In the genomic region with DNA sequence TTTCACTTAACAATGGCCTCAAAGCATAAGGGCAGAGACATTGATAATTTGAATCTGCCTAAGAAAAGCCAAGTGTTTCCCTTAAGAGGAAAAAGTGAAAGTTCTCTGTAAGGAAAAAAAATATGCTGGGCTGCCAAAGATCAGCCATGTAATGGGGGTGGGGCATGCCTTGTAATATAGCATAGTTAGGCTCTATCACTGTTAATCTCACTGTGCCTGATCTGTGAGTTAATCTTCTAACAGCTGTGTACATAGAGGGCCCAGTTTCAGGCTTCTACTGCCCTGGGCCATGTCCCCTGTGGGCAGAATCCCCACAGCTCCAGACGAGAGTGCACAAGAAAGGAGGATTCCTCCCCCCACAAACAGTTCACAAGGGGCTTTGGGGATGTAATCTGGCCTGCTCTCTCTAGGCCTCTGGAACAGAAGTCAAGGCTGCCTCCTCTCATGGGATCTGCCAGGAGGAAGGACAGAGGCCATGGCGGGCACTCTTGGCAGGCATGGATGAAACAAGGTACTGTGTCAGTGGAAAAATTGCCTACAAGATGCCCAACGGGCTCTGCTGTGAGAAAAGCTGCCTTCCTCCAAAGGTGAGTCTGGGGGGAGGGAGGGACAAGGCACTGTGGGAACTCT, we compare ENCODE assay signal across 14 mouse cellular contexts.
DNase-seq lines count a peak whose midpoint lies in the region; ATAC-seq and TF ChIP-seq lines count a peak whose summit lies in the region.
"Had no signal": no experiment of that assay in that cellular context is flagged by ENCODE, and none has a peak within 500 bp of the region (broad histone marks: within the 10 kb centered on the region; RNA-seq: fewer than 3 reads in every experiment).

No protein-coding gene starts in this region.

- no peak overlapping the region for H3K4me2 ChIP-seq in kidney, postnatal 0 days (ENCODE audit: low read length)
- H3K4me2 ChIP-seq in midbrain, embryonic 11.5 days = no peak overlapping the region
- no peak overlapping the region for H3K4me2 ChIP-seq in midbrain, embryonic 15.5 days
- no peak overlapping the region for H3K4me2 ChIP-seq in intestine, embryonic 16.5 days (ENCODE audit: low read depth, low read length)

- WGBS in kidney, postnatal 0 days = 64% methylated on average over 3 of the region's 3 CpGs
- WGBS in midbrain, embryonic 11.5 days = 62% methylated on average over 3 of the region's 3 CpGs
- 49% methylated on average over 3 of the region's 3 CpGs for WGBS in midbrain, embryonic 15.5 days
- WGBS in intestine, embryonic 16.5 days = 56% methylated on average over 3 of the region's 3 CpGs

- H3K9me3 ChIP-seq in kidney, postnatal 0 days (replicated peaks; ENCODE audit: low read length) = no peaks in the 10 kb centered on the region
- no peaks in the 10 kb centered on the region for H3K9me3 ChIP-seq in midbrain, embryonic 11.5 days (ENCODE audit: control insufficient read depth, low read length)
- H3K9me3 ChIP-seq in midbrain, embryonic 15.5 days = no peaks in the 10 kb centered on the region
- no peaks in the 10 kb centered on the region for H3K9me3 ChIP-seq in intestine, embryonic 16.5 days (ENCODE audit: control insufficient read depth, low read length)
- H3K9me3 ChIP-seq: G1E had no signal

- peak; percentile 85 for DNase-seq in heart, adult 11 months
- no peak for DNase-seq in heart, postnatal 4 days
- DNase-seq in kidney, postnatal 0 days (ENCODE audit: low spot score) = peak; percentile 41
- DNase-seq in kidney, adult 18-20 months = no peak
- no peak for DNase-seq in midbrain, embryonic 11.5 days (ENCODE audit: low spot score, missing footprints)
- DNase-seq in layer of hippocampus, adult 9-10 months (ENCODE audit: low spot score) = no peak
- DNase-seq: cerebellum, adult 18-20 months; kidney, adult 8-10 months; right cerebral cortex, postnatal 4 days; thymus, postnatal 4 days had no signal

- no peak overlapping the region for H3K9ac ChIP-seq in kidney, postnatal 0 days (ENCODE audit: low read depth, low read length)
- no peak overlapping the region for H3K9ac ChIP-seq in midbrain, embryonic 11.5 days (ENCODE audit: low read length)
- no peak overlapping the region for H3K9ac ChIP-seq in midbrain, embryonic 15.5 days
- H3K9ac ChIP-seq in intestine, embryonic 16.5 days (ENCODE audit: low read depth, low read length) = no peak overlapping the region

- H3K4me1 ChIP-seq in kidney, postnatal 0 days (replicated peaks; ENCODE audit: insufficient read depth, low read length) = peaks cover 18% of the 10 kb centered on the region
- peaks cover 7% of the 10 kb centered on the region; the same call in 1 of the 2 replicates for H3K4me1 ChIP-seq in midbrain, embryonic 11.5 days (ENCODE audit: control insufficient read depth, insufficient read depth, low read length)
- H3K4me1 ChIP-seq in midbrain, embryonic 15.5 days = no peaks in the 10 kb centered on the region; the same call in 1 of the 2 replicates
- peaks cover 24% of the 10 kb centered on the region for H3K4me1 ChIP-seq in intestine, embryonic 16.5 days (ENCODE audit: control insufficient read depth, insufficient read depth, low read length)

- no peaks in the 10 kb centered on the region for H3K36me3 ChIP-seq in kidney, postnatal 0 days (ENCODE audit: insufficient read depth, low read length)
- H3K36me3 ChIP-seq in midbrain, embryonic 11.5 days (ENCODE audit: control insufficient read depth, insufficient read depth, low read length) = no peaks in the 10 kb centered on the region; the same call in 1 of the 2 replicates
- H3K36me3 ChIP-seq in midbrain, embryonic 15.5 days (replicated peaks) = no peaks in the 10 kb centered on the region
- no peaks in the 10 kb centered on the region for H3K36me3 ChIP-seq in intestine, embryonic 16.5 days (ENCODE audit: control insufficient read depth, insufficient read depth, low read length)

- H3K27me3 ChIP-seq in kidney, postnatal 0 days (ENCODE audit: insufficient read depth, low read length) = no peaks in the 10 kb centered on the region
- H3K27me3 ChIP-seq in midbrain, embryonic 11.5 days (ENCODE audit: control insufficient read depth, insufficient read depth, low read length) = no peaks in the 10 kb centered on the region; the same call in 1 of the 2 replicates
- H3K27me3 ChIP-seq in midbrain, embryonic 15.5 days (replicated peaks) = no peaks in the 10 kb centered on the region
- H3K27me3 ChIP-seq in intestine, embryonic 16.5 days (replicated peaks; ENCODE audit: control insufficient read depth, insufficient read depth, low read length) = no peaks in the 10 kb centered on the region

- H3K4me3 ChIP-seq in kidney, postnatal 0 days (replicated peaks; ENCODE audit: low read depth, low read length) = no peak overlapping the region
- no peak overlapping the region for H3K4me3 ChIP-seq in midbrain, embryonic 11.5 days (ENCODE audit: low read depth, low read length)
- H3K4me3 ChIP-seq in midbrain, embryonic 15.5 days = no peak overlapping the region
- H3K4me3 ChIP-seq in intestine, embryonic 16.5 days (ENCODE audit: low read length) = no peak overlapping the region

- no peak for TF ChIP-seq CTCF in kidney, postnatal 0 days (IDR thresholded peaks at IDR 0.05; ENCODE audit: low read depth)

- H3K27ac ChIP-seq in kidney, postnatal 0 days = peak overlapping the region; percentile 54
- 0 out of 2 replicates have a peak overlapping the region, but pooled peaks have one; percentile 14 for H3K27ac ChIP-seq in midbrain, embryonic 11.5 days (ENCODE audit: low read depth, low read length)
- no peak overlapping the region for H3K27ac ChIP-seq in midbrain, embryonic 15.5 days
- no peak overlapping the region for H3K27ac ChIP-seq in intestine, embryonic 16.5 days (ENCODE audit: low read length)
- H3K27ac ChIP-seq: macrophage had no signal

- no peak for ATAC-seq in kidney, postnatal 0 days (replicated peaks; ENCODE audit: low FRiP score, low read depth)
- ATAC-seq in midbrain, embryonic 11.5 days (ENCODE audit: low FRiP score) = 0 out of 2 replicates have a peak, but pooled peaks have one; percentile 26
- ATAC-seq in midbrain, embryonic 15.5 days (replicated peaks) = no peak
- ATAC-seq in intestine, embryonic 16.5 days = peak; percentile 83

Comparison
In these comparisons a context has a peak if more than half of its experiments do, and no peak if none do; other contexts are left out.
1. DNase-seq: peak in heart, adult 11 months (single experiment) and kidney, postnatal 0 days (single experiment); none in heart, postnatal 4 days (single experiment), kidney, adult 18-20 months (single experiment), midbrain, embryonic 11.5 days (single experiment) and layer of hippocampus, adult 9-10 months (single experiment).
2. ATAC-seq: peak in midbrain, embryonic 11.5 days (single experiment) and intestine, embryonic 16.5 days (single experiment); none in kidney, postnatal 0 days (single experiment) and midbrain, embryonic 15.5 days (single experiment).
3. H3K27ac ChIP-seq: peak in kidney, postnatal 0 days (single experiment) and midbrain, embryonic 11.5 days (single experiment); none in midbrain, embryonic 15.5 days (single experiment) and intestine, embryonic 16.5 days (single experiment).